Mouse (Mus musculus) heart, adult 11 months (tissue): ENCODE results near the gene Cd44.

Source experiments
- DNase-seq: peaks from one replicate; pipeline ENCODE4 v3.0.0; 2022

Cd44 gene

GRCm38 (mm10) chr2:102815289-102815809 lies 86.1 kb downstream of the Cd44 start:
- peak; percentile 84 for DNase-seq

- peak; percentile 79 for DNase-seq
These were observed 88.7 kb downstream of the Cd44 start for GRCm38 (mm10) chr2:102812756-102813155.

DNA sequence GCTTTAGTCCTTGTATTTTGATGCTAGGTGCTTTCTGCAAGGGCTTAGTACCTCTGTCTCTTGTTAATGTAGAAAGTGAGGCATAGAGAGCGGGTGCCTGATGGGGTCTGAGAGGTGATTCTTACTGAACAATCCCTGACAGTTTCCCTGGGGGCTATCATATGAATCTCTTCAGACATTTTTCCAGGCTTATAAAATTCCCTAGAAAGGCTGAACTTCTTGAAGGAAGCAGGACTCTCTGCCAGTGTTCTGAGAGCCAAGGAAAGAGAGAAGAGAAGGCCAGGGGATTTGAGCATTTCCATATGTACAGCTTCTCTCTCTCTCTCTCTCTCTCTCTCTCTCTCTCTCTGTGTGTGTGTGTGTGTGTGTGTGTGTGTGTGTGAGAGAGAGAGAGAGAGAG lies 92.0 kb downstream of the Cd44 start:
- peak; percentile 46 for DNase-seq

- peak; percentile 46 for DNase-seq
These were observed 93.8 kb downstream of the Cd44 start for GRCm38 (mm10) chr2:102807633-102808032.

DNA sequence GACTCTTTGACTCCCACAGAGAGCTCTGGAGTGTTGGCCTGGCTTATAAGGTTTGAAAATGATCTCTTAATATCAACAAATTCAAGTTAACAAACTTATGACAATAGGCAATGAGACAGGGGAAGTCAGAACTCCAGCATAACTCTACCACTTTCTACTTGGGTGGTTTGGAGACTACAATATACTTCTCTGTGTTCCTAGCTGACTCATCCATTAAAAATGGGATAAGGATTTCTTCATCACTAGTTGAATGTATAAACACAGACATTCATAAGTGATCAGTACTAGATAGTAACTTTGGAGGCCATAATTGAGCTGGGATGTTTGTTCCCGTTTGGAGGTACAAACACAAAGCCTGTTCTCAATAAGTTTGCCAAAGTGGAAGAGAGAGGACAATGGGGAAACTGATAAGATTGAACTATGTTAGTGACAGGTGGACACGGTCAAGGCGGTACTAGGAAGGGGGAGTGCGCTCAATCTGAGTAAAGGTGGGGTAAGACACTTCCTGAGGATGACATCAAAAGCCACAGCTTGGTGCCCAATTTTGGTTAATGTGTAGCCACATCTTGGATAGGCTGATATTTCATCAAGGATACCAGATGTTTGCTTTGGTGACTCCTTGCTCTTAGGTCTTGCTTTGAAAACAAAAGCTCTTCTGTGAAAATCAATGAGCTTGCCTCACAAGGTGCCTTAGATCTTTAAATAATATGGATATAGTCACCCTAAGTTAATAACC lies 95.5 kb downstream of the Cd44 start:
- peak; percentile 66 for DNase-seq

GRCm38 (mm10) chr2:102805283-102805682 lies 96.2 kb downstream of the Cd44 start:
- DNase-seq, result peak; percentile 94

- DNase-seq, result no peak
These were observed 97.4 kb downstream of the Cd44 start for GRCm38 (mm10) chr2:102804109-102804508.

GRCm38 (mm10) chr2:102801899-102802298 lies 99.6 kb downstream of the Cd44 start:
- peak; percentile 6 for DNase-seq

- DNase-seq, result no peak
These were observed 103.3 kb downstream of the Cd44 start for GRCm38 (mm10) chr2:102798149-102798548.

GRCm38 (mm10) chr2:102795034-102795433 lies 106.4 kb downstream of the Cd44 start:
- DNase-seq, result peak; percentile 85

DNA sequence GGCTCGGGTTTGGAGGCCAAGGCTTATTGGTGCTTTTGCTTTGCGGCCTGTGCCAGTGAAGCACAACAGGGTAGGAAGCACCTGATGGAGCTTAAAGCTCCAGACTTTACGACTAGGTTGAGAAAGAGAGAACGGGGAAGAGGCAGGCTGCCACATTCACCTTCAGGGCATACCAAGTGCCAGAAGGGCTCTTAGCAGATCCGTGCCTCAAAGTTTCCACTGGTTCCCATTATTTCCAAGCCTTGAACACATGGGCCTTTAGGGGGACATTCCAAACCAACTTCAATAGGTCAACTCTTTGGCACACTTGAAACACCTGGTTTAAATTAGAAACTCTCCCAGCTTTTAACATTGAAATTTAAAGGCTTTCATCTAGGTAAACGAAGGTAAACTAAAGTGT lies 108.7 kb downstream of the Cd44 start:
- peak; percentile 25 for DNase-seq

DNA sequence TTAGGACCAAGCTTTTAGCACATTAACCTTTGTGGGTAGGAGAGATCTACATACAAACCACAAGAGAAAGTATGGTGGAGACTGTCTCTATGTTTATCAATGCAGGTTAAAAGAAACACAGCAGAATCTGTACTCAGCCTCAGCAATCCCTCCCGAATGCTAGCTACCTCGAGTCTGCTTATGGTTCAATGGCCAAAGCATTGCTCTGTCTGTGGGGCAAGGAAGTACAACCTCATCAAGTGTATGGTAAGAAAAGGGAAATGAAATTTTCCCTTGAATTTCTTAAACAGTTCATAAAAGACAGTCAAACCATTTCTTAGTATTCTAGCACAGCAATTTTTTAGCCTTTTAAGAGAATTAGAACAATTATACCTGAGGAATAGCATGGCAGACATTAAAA lies 109.8 kb downstream of the Cd44 start:
- peak; percentile 2 for DNase-seq

DNA sequence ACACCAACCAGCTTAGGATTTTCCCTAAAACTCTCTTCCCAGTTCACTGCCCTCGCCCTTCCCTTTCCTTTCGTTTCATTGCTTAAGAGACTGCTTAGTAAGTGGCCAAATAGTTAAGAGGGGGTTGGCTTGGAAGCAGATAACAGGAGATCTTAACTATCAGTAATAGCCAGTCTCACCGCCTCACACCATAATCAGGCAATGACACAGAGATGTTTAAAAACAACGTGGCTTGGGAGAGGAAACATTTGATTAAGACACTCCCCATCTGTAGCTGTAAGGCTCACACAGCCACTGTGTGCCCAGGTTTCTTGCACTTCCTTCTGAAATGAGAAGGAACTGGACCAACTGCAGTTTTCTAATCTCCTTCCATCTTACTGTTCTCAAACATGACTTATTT lies 115.8 kb downstream of the Cd44 start:
- DNase-seq, result peak; percentile 16

- peak; percentile 42 for DNase-seq
These were observed 118.7 kb downstream of the Cd44 start for GRCm38 (mm10) chr2:102782751-102783150.

DNA sequence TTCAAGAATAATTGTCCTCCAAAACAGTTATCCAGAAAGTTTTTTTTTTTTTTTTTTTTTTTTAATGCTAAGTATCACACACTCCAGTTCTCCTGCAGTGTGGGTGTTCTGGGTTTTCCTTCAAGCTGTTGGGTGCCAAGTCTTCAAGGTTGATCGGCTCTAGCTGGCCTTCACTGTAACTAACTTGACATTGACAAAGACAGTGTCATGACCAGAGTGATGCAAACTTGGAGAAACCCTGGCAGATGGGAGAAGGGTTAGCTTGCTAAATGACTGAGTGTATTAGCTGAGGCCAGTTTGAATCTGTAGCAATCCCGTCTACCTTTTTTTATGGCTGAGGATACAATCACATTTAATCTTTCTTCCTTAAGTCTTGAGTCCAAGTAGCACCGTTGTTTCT lies 123.3 kb downstream of the Cd44 start:
- DNase-seq, result peak; percentile 13

DNA sequence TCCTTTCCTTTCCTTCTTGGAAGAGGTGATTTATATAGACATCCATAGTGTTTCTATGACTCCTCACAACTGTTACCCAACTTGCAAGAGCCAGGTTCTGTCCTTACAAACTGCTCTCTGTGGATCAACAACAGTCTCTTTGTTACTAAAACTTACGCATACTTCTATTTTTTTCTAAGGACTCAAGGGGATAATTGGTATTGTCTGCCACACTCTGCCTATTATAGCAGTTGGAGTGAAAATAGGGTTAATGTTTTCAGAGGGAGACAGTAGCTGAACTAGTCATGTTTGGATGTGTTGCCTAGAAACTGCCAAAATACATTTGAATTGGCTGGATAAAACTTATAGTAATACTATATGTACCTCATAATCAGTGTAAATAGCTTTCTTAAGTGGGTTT lies 125.9 kb downstream of the Cd44 start:
- DNase-seq, result no peak

DNA sequence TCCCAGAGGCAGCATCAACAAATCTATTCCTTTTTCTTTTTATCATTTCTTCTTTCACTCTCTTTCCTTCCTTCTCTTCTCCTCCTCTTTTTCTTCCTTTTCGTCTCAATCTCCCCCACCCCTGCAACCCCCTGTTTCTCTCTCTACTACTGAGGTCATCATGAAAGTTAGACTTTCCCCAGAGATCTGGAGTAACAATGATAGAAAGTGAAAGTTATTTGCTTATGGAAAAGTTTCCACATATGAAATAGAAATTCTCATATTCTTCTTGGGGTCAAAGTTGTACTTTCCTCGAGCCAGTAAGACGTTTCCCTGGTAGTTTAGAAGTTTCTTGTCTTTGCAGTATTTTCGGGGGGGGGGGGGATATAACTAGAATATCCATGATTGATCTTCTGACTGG lies 126.8 kb downstream of the Cd44 start:
- DNase-seq, result peak; percentile 53

- DNase-seq, result no peak
These were observed 129.2 kb downstream of the Cd44 start for GRCm38 (mm10) chr2:102772276-102772675.

DNA sequence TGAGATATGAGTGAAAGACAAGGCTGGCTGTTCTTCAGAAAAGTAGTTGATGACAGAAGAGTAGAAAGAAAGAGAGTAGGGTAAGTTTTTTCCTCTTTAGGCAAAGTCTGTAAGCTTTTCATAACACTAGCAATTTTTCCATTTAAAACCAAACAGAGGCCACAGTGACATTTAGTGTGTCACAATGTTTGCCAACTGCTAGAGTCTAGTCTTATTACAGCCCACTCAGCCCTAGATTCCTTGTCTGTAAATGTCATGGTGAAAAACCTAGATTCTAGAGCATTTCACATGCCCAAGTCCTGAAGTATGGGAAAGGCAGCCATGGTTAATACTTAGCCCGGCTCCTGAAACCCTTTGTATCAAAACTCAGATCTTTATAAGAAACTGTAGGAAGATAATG lies 130.2 kb downstream of the Cd44 start:
- DNase-seq, result no peak

DNA sequence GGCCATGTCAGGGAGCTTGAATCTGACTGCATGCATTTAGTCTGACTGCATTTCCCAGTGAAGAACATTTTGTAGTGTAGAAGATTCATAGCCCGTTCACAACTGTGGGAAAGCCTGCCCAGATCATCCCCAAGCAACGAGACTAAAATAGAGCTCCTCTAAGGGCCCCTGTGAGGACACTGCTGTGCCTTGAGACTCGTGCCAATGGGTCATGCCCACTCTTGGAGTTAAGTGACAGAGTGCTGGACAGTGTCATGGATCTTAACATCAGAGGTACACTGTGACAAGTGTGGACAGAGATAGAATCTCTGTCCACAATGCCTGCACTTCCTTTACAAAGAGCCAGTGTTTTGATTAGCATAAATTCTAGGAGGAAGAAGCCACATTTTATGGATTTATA lies 133.2 kb downstream of the Cd44 start:
- DNase-seq, result no peak

DNA sequence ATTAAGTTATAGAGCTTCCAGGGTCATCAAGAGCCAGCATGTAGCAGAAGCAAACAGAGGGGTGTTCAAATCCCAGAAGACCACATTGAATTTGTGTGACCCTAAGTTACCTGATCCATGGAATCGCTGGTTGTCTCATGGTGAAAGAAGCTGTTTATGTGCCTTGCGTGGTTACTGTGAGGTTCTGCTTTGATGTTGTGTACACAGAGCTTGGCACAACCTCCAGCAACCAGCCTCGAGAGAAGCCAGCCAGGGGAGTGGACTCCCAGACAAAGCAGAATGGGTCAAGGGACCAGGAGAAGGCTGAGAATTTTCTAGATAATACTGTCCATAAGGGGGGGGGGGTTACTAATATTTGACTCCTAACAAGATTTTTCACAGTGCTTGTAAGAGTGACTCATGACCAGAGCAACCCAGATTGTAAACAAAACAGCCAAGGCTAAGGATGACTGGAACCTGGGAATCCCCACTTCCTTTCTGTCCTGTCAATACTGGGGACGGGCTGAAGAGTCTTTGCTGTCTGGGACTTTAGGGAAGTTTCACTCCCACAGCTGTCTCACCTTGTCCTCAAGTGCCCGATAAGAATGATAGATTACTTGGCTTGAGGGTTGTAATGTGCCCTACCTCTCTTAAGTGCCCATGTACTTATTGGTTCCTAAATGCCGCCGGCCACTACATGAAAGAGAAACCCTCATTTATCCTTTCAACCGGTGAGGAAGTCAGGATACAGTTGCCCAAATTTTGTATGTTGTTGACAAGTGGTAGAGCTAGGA lies 136.7 kb downstream of the Cd44 start:
- DNase-seq, result peak; percentile 53

GRCm38 (mm10) chr2:102763991-102764390 lies 137.5 kb downstream of the Cd44 start:
- DNase-seq, result no peak

- peak; percentile 78 for DNase-seq
These were observed 138.3 kb downstream of the Cd44 start for GRCm38 (mm10) chr2:102763176-102763575.
